Mouse (Mus musculus) layer of hippocampus, adult 11-12 months (tissue): Measurements from ENCODE around the gene Myo10.

Experiments used
- DNase-seq: peaks from one replicate; pipeline ENCODE4 v3.0.0; 2022; ENCODE audit warnings: low spot score

Gene Myo10

GRCm38 (mm10) chr15:25844013-25844570 lies 221.8 kb downstream of the Myo10 start:
- DNase-seq: no peak

DNA sequence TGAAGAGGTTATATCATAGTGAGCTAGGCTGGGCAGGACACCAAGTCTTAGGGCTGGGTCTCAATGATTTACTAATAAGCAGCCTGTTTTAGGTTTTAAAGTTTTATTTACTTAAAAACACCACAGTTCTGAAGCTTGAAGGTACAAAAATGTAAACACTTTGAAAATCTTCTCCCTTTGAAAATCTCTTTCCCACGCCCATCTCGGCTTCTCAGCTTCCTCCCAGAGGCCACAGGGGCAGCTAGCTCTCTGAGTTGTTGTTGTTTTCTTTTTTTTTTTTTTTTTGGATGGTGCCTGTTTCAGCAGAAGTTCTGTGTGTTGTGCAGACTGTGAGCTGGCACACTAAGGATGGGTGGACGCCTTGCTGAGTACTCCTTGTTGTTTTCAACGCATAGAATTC lies 222.4 kb downstream of the Myo10 start:
- no peak for DNase-seq

DNA sequence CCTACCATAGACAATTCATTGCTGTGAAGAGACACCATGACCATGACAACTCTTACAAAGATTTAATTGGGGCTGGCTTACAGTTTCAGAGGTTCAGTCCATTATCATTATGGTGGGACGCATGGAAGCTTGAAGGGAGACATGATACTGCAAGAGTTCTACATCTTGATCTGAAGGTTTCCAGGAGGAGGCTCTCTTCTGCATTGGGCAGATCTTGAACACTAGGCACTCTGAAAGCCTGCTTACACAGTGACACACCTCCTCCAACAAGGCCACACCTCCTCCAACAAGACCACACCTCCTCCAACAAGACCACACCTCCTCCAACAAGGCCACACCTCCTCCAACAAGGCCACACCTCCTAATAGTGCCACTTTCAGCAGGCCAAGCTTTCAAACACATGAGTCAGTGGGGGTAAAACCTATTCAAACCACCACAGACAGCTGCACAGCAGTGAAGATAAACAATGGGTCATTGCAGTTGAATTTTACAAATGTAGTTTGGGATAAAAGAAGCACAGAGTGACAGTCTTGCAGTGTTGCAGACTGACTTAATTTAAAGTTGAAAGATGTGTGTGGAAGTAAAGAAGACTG lies 225.3 kb downstream of the Myo10 start:
- DNase-seq: no peak

GRCm38 (mm10) chr15:25850552-25850951 lies 228.2 kb downstream of the Myo10 start:
- DNase-seq: no peak

DNA sequence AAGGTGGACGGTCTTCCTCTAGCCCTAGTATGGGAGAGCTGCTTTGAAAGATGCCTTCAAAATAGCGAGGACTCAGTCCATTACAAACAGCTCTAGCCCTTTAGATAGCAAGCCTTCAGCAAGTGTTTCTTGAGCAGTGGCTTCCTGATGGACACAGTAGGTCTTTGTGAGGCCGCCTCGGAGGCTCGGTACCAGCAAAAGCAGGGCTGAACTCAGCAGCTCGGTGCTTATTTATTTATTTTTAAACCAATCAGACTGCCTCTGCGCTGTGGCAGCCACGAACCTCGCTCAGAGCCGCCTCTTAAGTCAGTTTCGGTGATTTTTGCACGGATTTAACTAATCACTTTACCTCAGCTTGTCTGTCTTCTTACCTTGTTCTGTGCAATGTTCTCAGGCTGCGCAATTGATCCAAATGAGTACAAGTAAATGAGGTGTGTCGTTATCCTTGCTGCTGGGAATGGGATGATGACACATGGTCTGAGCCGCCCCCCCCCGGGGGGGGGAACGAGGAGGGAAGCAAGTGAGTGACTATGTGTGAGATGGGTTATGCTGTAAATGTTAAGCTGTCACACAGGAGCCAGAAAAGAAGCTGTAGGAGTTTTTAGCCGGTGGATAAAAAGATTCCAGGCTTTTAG lies 232.1 kb downstream of the Myo10 start:
- no peak for DNase-seq

- no peak for DNase-seq
Measured at GRCm38 (mm10) chr15:25858611-25859058, 236.3 kb downstream of the Myo10 start.

- no peak for DNase-seq
Measured at GRCm38 (mm10) chr15:25859469-25859868, 237.1 kb downstream of the Myo10 start.

DNA sequence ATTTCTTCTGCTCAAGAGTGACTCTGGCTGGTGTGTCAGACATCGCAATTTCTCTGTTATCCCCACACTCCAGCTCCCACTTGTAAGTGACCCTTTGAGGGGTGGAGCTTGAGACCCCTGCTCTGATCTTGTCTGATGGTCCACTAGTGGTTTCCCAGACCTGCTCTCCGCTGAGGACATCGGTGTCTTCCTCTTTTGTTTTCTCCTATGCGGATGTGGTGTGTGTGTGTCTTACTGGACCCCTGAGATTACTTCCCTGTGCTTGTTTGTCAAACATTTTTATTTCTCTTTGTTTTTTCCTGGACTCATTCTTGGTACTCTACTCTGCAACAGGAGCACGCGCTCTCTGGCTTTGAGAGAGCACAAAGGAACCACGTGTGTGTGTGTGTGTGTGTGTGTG lies 239.6 kb downstream of the Myo10 start:
- no peak for DNase-seq
